Mouse (Mus musculus): Measurements from ENCODE around the gene Gse1. TPM values are rescaled to one million over a fixed set of nuclear protein-coding genes. Genes with fewer than 3 reads are reported as not detected.

Gene Gse1
- polyA plus RNA-seq, 1 experiment from 2014 or later = 6.8 TPM

DNA sequence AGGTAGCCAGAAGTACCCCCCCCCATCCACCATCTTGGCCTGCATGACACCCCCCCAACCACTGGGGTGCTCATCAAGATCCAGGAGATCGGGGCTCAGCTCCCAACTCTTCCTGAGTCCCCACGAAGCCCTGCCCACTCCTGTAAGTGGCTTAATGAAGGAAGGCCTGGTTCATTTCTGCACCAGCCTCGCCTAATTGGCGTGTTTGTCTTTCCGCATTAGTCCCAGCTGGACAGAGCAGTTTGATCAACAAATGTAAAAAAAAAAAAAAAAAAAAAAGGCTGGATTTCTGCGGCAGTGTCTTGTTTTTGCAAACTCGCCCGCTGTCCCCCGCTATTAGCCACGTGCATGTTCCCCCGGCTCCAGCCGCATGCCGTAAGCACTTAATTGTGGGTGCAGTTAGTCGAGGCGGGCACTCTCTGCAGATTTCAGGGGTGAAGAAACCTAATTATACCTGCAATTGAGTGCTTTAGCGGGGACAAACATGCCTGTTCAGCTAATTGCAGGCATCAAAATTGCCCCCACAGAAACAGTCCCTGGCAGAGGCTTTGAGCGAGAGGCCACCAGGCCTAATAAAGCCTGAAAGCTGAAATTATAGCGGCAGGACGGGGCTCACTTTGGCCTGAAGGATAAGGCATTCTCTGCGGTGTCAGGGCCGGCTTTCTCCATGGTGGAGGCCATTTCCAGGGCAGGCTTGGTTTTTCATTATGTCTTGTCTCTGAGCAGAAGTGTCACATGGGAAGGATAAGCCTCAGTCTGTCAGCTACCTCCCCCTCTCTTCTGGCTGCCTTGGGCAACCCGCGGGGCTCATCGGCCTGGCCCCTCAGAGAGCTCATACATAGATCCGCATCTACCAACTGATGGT lies 248.7 kb downstream of the Gse1 start:
- H3K4me2 ChIP-seq = no peak overlapping the region
- no peak for ATAC-seq (ENCODE audit: insufficient number of reproducible peaks, low FRiP score, low TSS enrichment, low read depth)
- peaks cover 36% of the 10 kb centered on the region for H3K4me1 ChIP-seq
- no peak overlapping the region for H3K4me3 ChIP-seq
- H3K36me3 ChIP-seq = no peaks in the 10 kb centered on the region
- H3K9me3 ChIP-seq = no peaks in the 10 kb centered on the region
- 41% methylated on average over 25 of the region's 25 CpGs for WGBS
- no peak overlapping the region for H3K27ac ChIP-seq
- H3K27me3 ChIP-seq = peaks cover 6% of the 10 kb centered on the region; the same call in 1 of the 2 replicates
- no peak overlapping the region for H3K9ac ChIP-seq

GRCm38 (mm10) chr8:120478754-120479153 lies 250.5 kb downstream of the Gse1 start:
- Histone ChIP-seq H3K4me2 (no peak overlapping the region), H3K9ac (no peak overlapping the region), H3K27ac (no peak overlapping the region), H3K27me3 (peaks cover 6% of the 10 kb centered on the region; the same call in 1 of the 2 replicates), H3K4me3 (no peak overlapping the region), H3K9me3 (no peaks in the 10 kb centered on the region), H3K4me1 (peaks cover 27% of the 10 kb centered on the region), H3K36me3 (no peaks in the 10 kb centered on the region)
- ATAC-seq (ENCODE audit: insufficient number of reproducible peaks, low FRiP score, low TSS enrichment, low read depth) = no peak
- 86% methylated on average over 11 of the region's 11 CpGs for WGBS

- H3K4me1 ChIP-seq = peaks cover 36% of the 10 kb centered on the region
- H3K4me2 ChIP-seq = no peak overlapping the region
- no peaks in the 10 kb centered on the region for H3K36me3 ChIP-seq
- no peak overlapping the region for H3K9ac ChIP-seq
- ATAC-seq (ENCODE audit: insufficient number of reproducible peaks, low FRiP score, low TSS enrichment, low read depth) = no peak
- no peak overlapping the region for H3K4me3 ChIP-seq
- no peak overlapping the region for H3K27ac ChIP-seq
- H3K27me3 ChIP-seq = peaks cover 15% of the 10 kb centered on the region
- no peaks in the 10 kb centered on the region for H3K9me3 ChIP-seq
- WGBS = 89% methylated on average over 4 of the region's 4 CpGs
Measured at GRCm38 (mm10) chr8:120479691-120480090, 251.4 kb downstream of the Gse1 start.

DNA sequence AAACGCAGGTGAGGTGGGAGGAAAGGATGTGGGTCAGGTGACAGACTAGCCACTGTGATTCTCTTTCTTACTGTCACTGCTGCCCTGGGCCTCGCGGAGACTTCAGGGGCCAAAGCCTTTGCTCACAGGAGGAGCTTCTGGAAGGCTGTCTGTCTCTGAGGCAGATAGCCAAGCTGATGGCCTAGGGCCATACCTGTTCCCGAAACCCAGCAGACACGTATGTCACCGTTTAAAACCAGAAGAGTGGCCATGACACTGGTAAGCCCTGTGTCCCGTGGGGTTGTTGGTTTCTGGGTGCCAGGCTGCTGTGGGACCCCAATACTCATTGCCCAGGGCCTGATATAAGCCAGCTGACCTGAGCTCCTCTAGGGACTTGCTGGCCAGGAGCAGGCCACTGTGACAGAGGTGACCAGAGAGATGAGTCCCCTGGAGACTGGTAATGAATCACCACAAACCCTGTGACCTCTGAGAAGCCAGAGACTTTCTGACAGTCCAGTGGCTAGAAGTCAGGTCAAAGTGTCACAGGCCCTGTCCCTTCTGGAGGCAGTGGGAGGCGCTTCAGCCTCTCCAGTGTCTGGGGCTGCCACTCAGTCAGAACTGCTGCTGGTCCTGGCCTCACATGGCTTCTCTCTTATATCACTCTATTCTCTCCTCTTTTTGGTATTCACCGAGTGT lies 253.9 kb downstream of the Gse1 start:
- no peak for ATAC-seq (ENCODE audit: insufficient number of reproducible peaks, low FRiP score, low TSS enrichment, low read depth)

DNA sequence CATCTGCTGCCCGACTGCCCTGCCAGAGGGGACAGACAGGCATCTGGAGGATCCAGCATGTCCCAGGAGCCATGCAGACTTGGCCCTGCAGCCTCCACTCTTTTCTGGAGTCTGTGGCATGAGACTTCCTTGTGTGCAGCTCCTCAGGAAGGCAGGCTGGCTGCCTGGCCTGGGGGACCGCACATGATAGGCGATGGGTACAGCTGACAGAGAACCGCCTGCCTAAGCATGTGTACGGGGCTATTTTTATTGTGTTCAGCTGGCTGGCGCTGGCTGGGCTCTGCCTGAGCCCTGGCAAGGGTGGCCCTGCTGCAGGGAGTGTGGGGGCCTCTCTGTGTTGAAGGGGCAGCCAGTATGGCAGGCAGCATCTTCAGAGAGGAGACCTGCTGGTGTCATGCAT lies 256.2 kb downstream of the Gse1 start:
- Histone ChIP-seq H3K4me2 (no peak overlapping the region), H3K36me3 (no peaks in the 10 kb centered on the region), H3K27me3 (peaks cover 40% of the 10 kb centered on the region), H3K27ac (0 out of 2 replicates have a peak overlapping the region, but pooled peaks have one; percentile 22), H3K9me3 (no peaks in the 10 kb centered on the region), H3K4me3 (no peak overlapping the region), H3K9ac (no peak overlapping the region), H3K4me1 (peaks cover 64% of the 10 kb centered on the region)
- no peak for ATAC-seq (ENCODE audit: insufficient number of reproducible peaks, low FRiP score, low TSS enrichment, low read depth)
- 32% methylated on average over 6 of the region's 6 CpGs for WGBS

More for the DNA sequence above, 253.9 kb downstream of the Gse1 start:
- Histone ChIP-seq H3K4me1 (peaks cover 45% of the 10 kb centered on the region), H3K27ac (no peak overlapping the region), H3K4me3 (no peak overlapping the region), H3K9ac (no peak overlapping the region), H3K4me2 (no peak overlapping the region), H3K9me3 (no peaks in the 10 kb centered on the region), H3K36me3 (no peaks in the 10 kb centered on the region), H3K27me3 (peaks cover 28% of the 10 kb centered on the region)
- 69% methylated on average over 9 of the region's 9 CpGs for WGBS

DNA sequence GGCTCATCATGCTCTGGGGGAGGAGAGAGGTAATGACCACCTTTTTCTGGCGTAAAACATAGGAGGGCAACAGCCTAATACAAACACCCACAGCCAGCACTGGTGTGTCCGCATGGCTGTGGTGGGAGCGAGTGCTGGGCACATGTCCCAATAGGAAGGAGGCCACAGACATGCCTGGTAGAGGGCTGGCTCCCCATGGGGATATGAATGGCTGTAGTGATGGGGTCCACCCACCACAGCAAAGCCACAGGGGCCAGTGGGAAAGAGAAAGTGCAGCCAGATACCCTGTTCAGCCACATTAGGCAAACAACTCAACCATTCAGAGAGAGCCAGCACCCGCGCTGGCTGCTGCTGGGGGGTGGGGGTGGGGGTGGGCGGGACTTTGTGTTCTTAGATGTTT lies 256.9 kb downstream of the Gse1 start:
- no peak overlapping the region; the same call in 1 of the 2 replicates for H3K27ac ChIP-seq
- ATAC-seq (ENCODE audit: insufficient number of reproducible peaks, low FRiP score, low TSS enrichment, low read depth) = 0 out of 2 replicates have a peak, but pooled peaks have one; percentile 28
- no peak overlapping the region for H3K4me2 ChIP-seq
- peaks cover 71% of the 10 kb centered on the region for H3K4me1 ChIP-seq
- WGBS = 29% methylated on average over 6 of the region's 6 CpGs
- peaks cover 46% of the 10 kb centered on the region for H3K27me3 ChIP-seq
- no peak overlapping the region for H3K4me3 ChIP-seq
- H3K9ac ChIP-seq = no peak overlapping the region
- H3K36me3 ChIP-seq = no peaks in the 10 kb centered on the region
- no peaks in the 10 kb centered on the region for H3K9me3 ChIP-seq

GRCm38 (mm10) chr8:120485551-120486476 lies 257.6 kb downstream of the Gse1 start:
- H3K4me3 ChIP-seq = peak overlapping the region; percentile 64; the same call in 1 of the 2 replicates
- peaks cover 78% of the 10 kb centered on the region for H3K4me1 ChIP-seq
- H3K27ac ChIP-seq = no peak overlapping the region
- ATAC-seq (ENCODE audit: insufficient number of reproducible peaks, low FRiP score, low TSS enrichment, low read depth) = no peak
- 28% methylated on average over 21 of the region's 21 CpGs for WGBS
- peaks cover 53% of the 10 kb centered on the region for H3K27me3 ChIP-seq
- no peak overlapping the region for H3K9ac ChIP-seq
- peak overlapping the region; percentile 99; the same call in 1 of the 2 replicates for H3K4me2 ChIP-seq
- no peaks in the 10 kb centered on the region for H3K9me3 ChIP-seq
- no peaks in the 10 kb centered on the region for H3K36me3 ChIP-seq

- H3K4me1 ChIP-seq = peaks cover 81% of the 10 kb centered on the region
- H3K4me3 ChIP-seq = peak overlapping the region; percentile 64
- peak overlapping the region; percentile 99 for H3K4me2 ChIP-seq
- peak overlapping the region; percentile 81 for H3K27ac ChIP-seq
- H3K9me3 ChIP-seq = no peaks in the 10 kb centered on the region
- H3K27me3 ChIP-seq = peaks cover 62% of the 10 kb centered on the region
- 8% methylated on average over 50 of the region's 50 CpGs for whole genome bisulfite sequencing
- no peak for ATAC-seq (ENCODE audit: insufficient number of reproducible peaks, low FRiP score, low TSS enrichment, low read depth)
- H3K36me3 ChIP-seq = no peaks in the 10 kb centered on the region
- peak overlapping the region; percentile 39 for H3K9ac ChIP-seq
Measured at GRCm38 (mm10) chr8:120486477-120487376, 258.5 kb downstream of the Gse1 start.

DNA sequence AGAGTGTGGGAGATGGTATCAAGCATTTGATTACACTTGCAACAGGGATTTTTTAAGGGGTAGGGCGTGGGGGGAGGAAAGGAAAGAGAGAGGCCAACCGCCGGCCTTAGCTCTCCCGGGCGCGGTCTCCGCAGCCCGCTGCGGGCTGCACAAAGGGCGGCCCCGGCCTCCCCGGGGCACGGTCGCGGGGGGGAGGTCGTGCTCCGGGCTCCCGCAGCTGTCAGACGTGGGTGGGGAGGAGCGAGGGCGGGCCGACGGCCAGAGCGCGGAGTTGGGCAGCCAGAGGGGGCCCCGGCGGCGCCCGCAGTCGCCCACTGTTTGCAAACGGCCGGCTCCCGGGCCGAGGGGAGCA lies 259.1 kb downstream of the Gse1 start:
- WGBS = under 1% methylated on average over 34 of the region's 34 CpGs
- Histone ChIP-seq H3K4me3 (peak overlapping the region; percentile 64), H3K9ac (peak overlapping the region; percentile 39), H3K27me3 (peaks cover 62% of the 10 kb centered on the region), H3K27ac (peak overlapping the region; percentile 81), H3K4me2 (peak overlapping the region; percentile 99), H3K36me3 (no peaks in the 10 kb centered on the region), H3K4me1 (peaks cover 87% of the 10 kb centered on the region), H3K9me3 (no peaks in the 10 kb centered on the region)
- no peak for ATAC-seq (ENCODE audit: insufficient number of reproducible peaks, low FRiP score, low TSS enrichment, low read depth)

DNA sequence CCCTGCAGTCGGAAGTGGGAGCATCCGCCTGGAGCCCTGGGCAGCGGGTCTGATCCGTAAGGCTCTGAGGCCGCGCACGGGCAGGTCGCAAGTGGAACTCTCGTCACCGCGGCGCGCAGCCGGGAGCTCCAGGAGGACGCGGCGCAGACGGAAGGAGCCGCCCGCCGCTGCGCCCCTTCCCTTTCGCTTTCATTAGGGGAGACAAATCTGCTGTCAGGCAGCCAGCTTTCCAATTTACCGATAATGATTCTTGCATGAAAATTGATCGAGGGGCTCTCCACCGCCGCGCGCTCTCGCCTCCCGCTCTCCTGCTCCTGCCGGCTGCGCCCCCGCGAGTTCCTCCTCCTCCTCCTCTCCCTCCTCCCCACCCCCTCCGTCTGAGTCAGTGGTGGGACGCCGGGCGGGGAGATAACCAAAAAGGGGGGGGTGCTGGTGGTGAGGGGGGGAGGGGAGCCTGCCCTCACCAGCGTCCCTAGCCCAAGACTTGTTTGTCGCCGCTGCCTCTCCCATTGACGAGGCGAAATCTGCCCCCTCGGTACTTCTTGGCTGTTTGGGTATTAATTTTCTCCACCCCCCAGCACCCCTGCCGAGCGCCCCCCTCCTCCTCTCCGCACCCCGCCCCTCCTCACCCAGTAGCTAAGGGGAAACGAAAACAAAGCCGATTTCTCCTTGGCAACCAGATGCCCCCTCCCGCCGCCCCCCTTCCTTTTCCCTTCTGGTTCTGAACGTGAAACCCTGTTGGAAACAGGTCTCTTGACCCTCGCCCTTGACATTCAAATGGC lies 259.7 kb downstream of the Gse1 start:
- H3K36me3 ChIP-seq = no peaks in the 10 kb centered on the region
- ATAC-seq (ENCODE audit: insufficient number of reproducible peaks, low FRiP score, low TSS enrichment, low read depth) = no peak
- peak overlapping the region; percentile 64 for H3K4me3 ChIP-seq
- peak overlapping the region; percentile 39 for H3K9ac ChIP-seq
- H3K27me3 ChIP-seq = peaks cover 62% of the 10 kb centered on the region
- H3K9me3 ChIP-seq = no peaks in the 10 kb centered on the region
- peak overlapping the region; percentile 81 for H3K27ac ChIP-seq
- H3K4me1 ChIP-seq = peaks cover 92% of the 10 kb centered on the region
- peak overlapping the region; percentile 99 for H3K4me2 ChIP-seq
- WGBS = 1% methylated on average over 50 of the region's 55 CpGs

Measured in limb, embryonic 15.5 days (tissue).